Mouse (Mus musculus) embryo, embryonic 11 days (tissue): ENCODE data around the gene Il13ra2.
"Not testable (repeated sequence)": the region's sequence is repeated elsewhere in the genome, so short reads cannot be mapped to it uniquely, and the experiment has no call there.

Source experiments
- DNase-seq: peaks from one replicate; pipeline ENCODE4 v3.0.0-alpha.2; 2015

Gene Il13ra2

DNA sequence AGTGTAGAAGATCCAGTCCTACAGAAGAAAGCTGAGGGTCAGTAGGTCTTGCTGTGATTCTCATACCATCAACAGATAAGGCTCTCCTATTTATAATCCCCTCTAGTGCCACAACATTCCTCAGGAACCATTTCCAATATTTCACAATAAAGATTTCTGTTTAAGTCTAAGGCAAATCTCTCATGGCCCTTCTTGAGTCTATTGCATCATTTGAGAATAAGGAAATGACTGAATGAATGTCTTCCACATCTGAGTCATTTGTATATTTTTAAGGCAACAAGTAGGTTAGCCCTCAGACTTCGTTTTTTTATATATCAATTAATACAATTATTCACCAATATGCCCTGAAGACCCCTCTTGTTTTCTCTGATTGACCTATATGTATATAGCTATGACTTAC, at the start of gene Il13ra2:
Gene Il13ra2, minus strand, starts transcription at position 64 of the 400 bp plus-strand sequence.
- no peak for DNase-seq

DNA sequence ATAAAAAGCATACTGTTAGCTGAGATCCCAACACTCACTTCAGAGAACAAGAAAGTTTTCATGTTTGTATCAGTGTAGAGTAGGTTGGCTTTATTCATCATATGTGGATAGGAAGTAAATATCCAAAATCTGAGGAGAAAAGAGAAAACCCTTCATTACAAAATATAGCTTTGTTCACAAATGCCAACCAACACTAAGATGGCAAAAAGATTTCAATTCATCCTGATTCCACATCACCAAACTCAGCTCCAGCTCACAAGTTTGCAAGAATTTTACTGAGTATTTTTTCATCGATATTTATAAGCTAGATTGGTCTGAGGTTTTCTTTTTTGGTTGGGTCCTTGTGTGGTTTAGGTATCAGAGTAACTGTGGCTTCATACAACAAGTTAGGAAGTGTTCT, 24.6 kb upstream of the Il13ra2 start, which contains the start of gene Vmn1r239-ps:
Gene Vmn1r239-ps, minus strand, starts transcription at position 101 of the 400 bp plus-strand sequence.
- not testable (repeated sequence) for DNase-seq

DNA sequence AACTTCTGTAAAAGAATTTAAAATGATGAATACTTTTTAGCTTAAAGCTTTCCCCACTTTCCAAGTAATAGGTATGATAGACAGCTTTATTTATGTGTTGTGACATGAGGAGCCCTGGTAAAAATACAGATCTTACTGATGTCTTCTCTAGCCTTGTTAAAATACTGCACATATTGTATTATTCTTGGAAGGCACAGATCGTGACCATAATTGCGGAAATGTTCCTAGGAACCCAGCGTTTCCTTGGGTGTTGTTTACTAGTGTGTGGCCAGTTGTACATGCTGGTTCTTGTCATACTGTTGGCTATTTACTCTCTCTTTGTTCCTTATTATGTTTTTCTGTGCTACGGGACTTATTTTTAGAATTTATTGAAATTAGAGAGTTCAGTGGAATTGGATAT, 14.4 kb upstream of the Il13ra2 start:
- no peak for DNase-seq

DNA sequence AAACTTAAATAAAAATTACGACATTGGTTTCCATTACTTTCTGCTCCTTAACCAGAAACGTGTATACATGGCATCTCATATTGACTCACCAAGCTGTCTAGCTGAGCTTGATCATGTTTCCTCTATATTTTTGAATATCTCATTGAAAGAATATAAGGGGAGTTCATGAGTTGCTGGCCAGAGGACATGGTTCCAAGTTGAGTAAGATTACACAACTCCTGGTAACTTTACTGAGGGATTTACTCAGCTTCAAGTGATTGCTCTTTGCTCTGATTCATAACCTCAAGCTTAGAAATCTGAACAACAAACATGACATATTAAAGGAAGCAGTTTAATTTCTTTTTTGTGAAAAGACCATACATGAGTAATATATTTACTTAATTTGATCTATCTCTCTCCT, 6.4 kb upstream of the Il13ra2 start:
- DNase-seq: no peak

DNA sequence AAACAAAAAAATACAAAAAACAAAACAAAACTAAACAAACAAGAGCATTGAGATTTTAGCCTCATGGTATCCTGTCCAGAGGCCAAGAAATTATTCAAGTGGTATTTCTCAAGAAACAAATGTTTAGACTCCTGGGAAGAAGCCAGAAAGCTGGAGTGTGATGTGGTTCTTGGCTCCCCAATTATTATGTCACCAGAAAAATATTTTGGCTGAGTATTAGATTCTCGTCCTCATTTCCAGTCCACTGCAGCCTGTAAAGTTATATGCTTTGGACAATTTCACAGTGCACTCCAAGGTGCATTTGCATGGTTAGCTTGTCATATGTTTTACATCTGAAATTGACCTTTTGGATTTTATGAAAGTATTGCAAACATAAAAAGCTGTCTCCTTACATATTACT, 761 bp upstream of the Il13ra2 start:
- no peak for DNase-seq

DNA sequence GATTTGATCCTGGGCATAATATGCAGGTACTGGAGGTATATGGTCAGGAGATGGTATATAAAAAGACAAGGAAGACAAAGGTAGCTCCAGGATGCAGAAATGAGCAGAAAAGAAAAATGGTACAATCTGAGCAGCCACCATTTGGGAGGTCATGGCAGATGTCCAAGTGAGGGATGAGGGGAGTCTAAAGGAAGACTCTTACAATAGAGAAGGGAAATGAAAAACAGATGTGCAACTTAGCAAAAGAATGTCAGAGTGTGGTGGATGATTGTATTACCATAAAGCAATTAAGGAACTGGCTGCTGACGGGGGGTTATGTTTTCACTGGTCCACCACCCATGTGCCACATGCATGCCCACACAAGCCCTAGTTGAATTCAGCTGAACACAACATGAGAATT, 35.5 kb downstream of the Il13ra2 start:
- DNase-seq: peak; percentile 20

DNA sequence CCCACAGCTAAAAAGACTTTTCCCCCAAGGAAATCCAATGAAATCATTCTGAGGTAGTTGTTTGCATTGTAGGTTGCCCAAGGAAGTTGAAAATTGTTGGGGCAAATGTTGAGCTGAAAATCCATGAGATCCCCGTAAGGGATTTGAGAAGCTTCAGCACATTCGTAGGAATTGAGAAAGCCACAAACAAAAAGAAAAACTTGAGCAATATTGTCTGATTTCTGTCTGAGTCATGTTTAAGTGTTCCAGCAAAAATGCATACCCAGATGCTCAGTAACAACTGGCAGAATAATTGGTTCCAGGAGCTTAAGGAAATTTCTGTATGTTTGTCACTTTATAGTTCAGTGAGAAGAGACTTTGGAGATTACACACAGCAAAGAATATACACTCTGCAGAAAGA, 79.8 kb downstream of the Il13ra2 start:
- no peak for DNase-seq
